Mouse (Mus musculus): ENCODE results near the gene Dscam. TPM values are rescaled to one million over a fixed set of nuclear protein-coding genes. Genes with fewer than 3 reads are reported as not detected.

The Dscam gene
- total RNA-seq, 2 experiments from 2014 or later, result 0.15 TPM; not detected in 1

DNA sequence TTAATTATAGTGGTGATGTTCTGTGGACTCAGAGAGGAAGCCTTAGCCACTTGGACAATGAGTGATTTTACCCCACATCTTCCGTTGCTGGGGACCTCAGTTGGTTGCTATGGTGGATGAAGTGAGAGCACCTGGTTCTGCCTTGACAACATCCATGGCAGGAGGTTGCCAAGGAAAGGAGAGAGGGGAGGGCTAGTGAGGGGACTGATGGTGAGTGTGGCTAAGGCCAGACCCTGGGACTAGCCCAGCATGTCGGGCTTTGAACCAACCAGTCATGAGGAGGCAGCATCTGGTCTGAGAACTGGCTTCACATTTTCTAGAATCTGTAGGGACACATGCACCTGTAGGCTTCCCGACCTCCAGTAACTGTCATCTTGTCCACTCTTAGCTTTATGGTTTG lies 439.7 kb downstream of the Dscam start:
- no peak for ATAC-seq (replicated peaks; ENCODE audit: poor library complexity)

DNA sequence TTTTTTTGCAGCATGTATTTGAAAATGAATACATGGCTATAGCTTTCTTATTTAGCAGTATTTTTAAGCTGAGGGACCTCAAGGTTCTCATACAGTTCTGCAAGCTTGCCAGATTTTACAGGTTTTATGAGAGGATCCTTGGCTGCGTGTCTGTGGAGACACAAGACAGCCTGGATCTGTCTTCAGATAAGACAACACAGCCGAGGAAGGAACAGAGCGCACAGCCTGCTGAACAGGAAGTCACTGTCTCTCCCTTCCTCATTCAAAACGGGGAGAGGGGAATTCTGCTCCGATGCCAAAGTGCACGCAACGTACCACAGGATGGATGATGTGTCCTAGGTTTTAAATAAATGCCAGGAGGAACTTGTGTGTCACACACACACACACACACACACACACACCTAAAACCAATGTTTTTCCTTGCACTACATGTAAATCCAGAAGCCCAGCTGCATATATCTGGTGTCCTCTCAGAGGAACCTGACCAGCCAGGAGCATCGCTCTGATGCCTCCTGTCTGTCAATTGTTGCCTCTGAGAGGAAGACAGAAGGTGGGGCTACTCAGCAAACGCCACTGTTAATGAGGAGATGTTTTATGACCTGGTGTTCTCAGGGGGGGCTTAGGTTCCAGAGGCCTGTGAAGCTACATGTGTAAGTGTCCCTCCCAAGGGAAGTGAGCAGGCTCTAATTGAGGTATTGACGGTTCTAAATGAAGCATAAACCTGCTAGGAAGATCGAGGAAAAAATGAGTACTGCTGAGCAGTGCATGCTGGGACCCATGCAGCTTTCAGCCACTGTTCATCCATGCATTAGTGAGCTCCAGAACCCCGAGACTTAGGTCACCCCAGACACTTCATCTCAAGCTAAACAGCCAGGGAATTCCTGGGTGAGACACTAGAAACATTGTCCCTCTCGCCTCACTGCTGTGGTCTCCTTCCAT lies 442.4 kb downstream of the Dscam start:
- ATAC-seq (replicated peaks; ENCODE audit: poor library complexity), result no peak

DNA sequence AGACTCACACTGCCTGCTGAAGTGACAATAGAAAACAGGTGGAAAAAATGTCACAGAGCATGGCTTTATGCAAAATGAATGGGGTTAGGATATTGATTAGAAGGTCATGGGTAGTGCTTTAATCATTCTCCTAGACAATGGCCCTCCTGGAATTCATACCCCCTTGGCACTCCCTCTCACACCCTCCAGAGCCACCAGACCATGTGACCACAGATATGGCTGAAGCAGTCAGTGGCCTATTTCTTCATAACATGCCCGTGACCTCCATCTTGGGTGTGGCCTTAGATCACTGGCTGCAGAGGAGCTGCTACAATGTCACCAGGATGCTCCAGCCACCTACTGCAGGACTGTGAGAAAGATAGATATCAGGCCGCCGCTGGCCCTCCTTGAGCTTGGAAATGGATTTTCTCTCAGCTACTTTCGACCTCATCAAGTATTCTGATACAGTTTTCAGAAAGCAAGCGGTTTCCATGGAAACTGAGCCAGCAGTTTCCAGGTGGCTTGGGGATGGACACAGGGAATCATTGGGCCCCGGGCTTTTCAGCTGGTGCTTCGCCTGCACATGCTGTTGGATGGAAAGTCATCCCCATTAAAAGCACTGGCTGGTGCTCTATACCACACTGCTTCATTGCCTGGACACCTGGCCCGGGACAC lies 445.4 kb downstream of the Dscam start:
- no peak for ATAC-seq (replicated peaks; ENCODE audit: poor library complexity)

DNA sequence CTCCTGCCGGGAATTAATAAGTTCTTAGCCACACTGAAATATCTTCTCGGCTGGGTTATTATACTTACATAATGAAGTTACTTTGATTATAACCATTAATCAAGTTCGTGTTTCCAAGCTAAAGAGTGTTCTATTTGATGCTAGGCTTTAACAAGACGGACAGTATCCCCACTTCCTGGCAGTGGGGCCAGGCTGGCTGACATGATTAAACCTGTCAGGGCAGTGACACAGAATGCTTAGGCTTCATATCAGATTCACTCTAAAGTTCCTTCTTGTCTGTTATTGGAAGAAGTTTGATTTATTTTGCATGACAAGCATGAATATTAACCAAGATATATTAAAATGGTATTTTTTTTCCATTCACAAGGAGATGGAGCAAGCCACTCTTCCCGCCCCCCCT lies 446.0 kb downstream of the Dscam start:
- ATAC-seq (replicated peaks; ENCODE audit: poor library complexity), result no peak

DNA sequence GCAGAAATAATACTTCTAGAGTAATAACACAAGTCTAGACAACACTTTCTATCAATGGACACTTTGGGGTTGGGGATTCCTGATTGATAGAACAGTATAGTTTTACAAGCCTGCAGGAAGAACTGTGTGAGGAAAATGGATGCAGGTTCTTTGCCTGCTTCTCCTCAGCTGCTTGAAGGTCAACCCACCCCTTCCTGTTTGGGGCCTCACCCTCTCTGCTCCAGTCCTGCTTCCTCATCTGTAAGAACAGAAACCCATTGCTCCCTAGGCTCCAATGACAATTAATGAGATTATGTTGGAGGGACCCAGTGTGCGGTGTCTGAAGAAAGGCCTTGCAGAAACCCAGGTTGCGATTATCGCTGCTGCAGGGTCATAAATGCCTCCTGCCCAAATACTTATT lies 446.4 kb downstream of the Dscam start:
- peak; percentile 60 for ATAC-seq (replicated peaks; ENCODE audit: poor library complexity)

DNA sequence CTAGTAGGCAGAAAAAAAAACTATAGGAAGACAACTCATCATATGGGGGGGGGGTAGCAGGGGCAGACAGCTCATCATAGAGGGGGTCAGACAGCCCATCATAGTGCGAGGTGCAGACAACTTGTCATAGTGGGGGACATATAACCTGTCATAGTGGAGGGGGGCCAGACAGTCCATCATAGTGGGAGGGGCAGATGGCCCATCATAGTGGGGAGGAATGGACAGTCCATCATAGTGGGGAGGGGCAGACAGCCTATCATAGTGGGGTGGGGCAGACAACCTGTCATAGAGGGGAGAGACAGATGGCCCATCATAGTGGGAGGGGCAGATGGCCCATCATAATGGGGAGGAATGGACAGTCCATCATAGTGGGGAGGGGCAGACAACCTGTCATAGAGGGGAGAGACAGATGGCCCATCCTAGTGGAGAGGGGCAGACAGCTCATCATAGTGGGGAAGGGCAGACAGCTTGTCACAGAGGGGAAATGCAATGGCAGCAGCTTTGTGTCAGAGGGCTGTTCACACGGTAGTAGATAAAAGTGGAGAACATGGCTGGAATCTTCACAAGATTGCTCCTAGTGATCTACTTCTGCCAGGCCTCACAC lies 447.4 kb downstream of the Dscam start:
- ATAC-seq (replicated peaks; ENCODE audit: poor library complexity), result no peak

DNA sequence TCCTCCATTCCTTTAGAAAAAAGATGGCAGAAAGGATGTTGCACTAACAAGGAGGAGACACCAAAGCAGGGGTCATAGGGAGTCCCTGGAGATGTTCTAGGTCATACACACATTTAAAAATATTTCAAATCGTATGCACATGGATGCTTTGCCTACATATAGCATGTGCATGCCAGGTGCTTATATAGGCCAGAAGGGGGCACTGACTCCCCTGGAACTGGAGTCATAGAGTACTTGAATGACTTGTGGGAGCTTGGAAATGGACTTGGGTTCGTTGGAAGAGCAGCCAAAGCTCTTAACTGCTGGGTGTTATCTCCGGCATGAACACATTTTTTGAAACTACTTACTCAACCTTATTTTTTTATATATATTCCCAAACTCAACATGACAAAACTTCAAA lies 448.4 kb downstream of the Dscam start:
- ATAC-seq (replicated peaks; ENCODE audit: poor library complexity), result peak; percentile 71

DNA sequence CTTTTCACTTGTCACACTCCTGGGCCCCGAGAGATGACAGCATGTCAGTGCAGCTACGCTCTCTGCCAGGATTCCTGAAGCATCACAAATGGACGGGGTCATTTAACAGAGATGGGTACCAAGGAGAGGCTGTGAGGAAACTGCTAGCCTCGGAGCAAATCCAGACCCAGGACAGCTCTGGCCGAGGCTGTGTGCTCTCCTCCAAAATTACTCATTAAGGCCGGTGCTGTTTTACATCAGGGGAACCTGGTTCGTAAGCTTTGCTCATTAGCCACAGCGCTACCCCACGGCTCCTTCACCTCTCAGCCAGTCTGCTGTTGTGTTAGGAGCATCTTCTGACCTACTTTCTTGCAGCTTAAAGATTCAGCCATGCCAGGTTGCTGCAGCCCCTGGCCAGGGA lies 449.3 kb downstream of the Dscam start:
- ATAC-seq (replicated peaks; ENCODE audit: poor library complexity), result no peak

DNA sequence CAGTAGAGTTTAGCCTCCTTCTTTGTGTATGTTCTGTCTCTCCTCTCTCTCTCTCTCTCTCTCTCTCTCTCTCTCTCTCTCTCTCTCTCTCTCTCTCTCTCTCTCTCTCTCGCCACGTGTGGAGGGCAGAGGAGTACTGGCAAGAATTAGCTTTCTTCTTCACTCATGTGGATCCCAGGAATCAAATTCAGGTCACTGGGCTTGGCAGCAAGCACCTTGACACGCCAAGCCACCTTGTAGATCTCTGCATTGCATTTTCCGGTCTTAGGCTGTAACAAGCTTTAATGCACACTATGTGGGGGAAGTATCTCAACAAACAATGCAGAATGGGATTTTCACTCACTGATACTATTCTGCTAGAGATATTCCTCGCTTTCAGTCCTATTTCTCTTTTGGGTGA lies 449.9 kb downstream of the Dscam start:
- no peak for ATAC-seq (replicated peaks; ENCODE audit: poor library complexity)

DNA sequence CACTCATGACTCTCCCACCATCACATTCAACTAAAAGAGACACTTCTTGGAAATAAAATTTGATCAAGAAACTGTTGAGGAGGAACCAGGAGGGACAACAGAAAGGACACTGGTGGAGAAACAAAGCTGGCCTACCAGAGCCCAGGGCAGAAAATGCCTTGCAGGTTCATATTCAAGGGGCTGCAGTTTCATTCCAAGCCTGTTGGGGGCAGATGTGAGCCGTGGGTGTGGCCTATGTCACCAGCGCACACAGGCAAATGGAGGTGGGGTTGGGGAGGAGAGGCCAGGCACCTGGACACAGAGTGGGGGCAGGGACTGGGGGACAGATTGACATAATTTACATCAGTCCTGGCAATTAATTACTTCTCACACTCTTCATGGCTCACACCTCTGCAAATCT lies 452.3 kb downstream of the Dscam start:
- ATAC-seq (replicated peaks; ENCODE audit: poor library complexity), result peak; percentile 90

DNA sequence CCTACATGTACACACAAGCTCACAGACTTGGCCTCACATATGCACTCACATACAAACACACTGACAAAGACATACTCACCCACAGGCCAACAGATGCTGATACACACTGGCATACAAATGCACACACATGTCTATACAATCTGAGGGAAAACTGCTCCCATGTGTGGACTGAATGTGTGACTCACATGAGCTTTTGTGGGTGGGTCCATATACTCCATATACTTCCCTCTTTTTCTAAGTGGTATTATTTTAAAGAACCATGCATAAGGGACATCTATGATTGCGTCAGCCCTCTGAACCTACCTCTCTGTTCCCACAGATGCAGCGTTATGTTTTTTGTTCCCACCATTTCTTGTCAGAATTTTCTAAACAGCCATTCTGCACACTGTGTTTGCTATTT lies 453.9 kb downstream of the Dscam start:
- ATAC-seq (replicated peaks; ENCODE audit: poor library complexity), result peak; percentile 47

DNA sequence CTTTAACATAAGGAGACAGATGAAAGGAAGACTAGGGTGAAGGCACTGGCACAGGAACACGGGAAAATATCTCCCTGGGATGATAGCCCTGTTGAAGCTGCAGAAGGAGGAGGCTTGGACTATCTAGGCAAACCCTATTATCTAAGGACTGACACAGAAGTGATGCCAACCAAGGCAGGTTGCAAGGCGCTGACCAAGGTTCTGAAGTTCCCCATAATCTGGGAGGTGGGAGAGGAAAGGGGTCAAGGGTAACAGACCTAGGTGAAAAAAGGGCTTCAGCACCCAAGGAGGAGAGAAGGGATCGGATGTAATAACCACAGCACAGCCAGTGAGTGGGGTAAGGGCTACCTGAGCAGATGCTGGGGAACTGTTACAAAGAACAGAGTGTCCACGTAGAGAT lies 458.6 kb downstream of the Dscam start:
- peak; percentile 50; the same call in 1 of the 2 replicates for ATAC-seq (replicated peaks; ENCODE audit: poor library complexity)

DNA sequence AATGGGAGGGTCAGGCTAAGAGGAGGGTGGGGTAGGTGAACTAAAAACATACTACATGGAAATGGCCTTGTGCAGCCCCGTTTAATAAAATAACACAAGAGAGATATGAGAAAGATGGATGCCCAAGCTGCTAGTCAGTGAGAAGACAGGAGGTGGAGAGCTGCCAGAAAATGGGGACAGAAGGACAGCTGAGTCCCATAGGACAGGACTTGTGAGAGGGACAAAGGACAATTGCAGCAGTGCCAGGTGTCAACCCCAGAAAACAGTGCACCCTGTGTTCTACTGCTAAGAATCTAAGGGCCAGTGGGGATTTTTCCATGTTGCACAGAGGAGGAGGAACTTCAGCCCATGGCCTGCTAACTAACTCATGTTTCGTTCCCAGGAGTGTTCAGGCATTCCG lies 470.0 kb downstream of the Dscam start:
- no peak for ATAC-seq (replicated peaks; ENCODE audit: poor library complexity)

DNA sequence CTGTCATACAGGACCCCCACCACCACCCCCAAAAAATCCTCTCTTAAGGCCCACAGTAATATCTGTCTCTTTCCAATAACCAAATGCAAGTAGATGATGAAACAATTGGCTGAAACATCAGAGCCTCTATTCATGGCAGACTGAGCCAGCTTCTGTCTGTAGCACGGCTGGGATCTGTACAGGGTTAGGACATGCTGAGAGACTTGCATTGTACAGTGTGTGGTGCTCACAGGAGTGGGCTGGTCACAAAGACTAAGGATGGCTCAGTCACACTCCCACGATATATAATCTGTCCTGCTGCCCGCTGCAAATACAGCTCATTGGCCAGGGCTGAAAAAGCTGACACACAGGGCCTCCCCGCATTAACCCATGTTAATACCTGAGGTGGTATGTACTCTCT lies 474.7 kb downstream of the Dscam start:
- ATAC-seq (replicated peaks; ENCODE audit: poor library complexity), result no peak

DNA sequence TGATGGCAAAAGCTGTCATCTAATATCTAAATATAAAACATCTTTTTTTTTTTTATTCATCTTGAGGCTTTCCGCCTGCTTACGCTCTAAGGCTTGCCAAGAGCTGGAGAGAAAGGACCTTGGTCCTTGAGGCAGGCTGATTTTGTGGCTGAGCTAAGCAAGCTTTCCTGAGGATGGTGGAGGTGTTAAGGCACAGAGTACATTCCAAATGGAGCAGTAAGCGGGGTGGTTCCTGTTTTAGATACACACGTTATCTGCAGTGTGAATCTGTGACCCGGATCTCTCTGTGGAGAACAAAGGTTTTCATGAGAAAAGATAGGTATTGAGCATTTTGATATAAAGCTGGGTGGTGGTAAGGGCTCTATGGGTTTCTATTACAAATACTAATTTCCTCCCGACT lies 479.0 kb downstream of the Dscam start:
- no peak for ATAC-seq (replicated peaks; ENCODE audit: poor library complexity)

DNA sequence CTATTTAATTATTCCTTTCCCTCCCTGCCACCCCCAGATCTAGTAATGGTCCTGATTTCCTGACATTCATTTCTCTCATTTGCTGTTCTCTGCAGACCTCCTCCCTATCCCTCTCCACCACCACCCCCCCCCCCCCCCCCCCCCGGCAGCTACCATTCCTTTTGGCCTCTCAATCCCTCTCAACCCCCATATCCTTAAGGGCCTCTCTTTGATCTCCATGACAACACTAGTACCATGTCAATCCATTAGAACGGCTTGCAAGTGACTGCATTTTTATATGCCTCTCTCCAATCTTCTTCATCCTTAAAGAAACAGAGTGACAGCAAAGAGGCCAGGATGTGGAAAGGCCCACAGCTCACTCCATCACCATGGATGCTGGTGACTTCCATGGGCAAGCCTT lies 480.5 kb downstream of the Dscam start:
- ATAC-seq (replicated peaks; ENCODE audit: poor library complexity), result no peak

DNA sequence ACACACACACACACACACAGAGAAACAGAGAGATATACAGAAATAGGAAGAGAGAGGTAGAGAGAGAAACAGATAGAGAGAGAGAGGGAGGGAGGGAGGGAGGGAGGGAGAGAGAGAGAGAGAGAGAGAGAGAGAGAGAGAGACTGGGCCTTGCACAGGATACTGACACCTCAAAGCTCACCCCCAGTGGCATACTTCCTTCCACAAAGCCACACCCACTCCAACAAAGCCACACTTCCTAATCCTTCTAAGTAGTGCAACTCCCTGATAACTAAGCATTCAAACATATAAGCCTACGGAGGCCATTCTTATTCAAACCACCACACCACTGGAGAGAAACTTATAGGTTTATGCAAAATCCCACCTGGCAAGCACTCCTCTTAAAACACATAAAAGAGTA lies 481.1 kb downstream of the Dscam start:
- peak; percentile 63 for ATAC-seq (replicated peaks; ENCODE audit: poor library complexity)

DNA sequence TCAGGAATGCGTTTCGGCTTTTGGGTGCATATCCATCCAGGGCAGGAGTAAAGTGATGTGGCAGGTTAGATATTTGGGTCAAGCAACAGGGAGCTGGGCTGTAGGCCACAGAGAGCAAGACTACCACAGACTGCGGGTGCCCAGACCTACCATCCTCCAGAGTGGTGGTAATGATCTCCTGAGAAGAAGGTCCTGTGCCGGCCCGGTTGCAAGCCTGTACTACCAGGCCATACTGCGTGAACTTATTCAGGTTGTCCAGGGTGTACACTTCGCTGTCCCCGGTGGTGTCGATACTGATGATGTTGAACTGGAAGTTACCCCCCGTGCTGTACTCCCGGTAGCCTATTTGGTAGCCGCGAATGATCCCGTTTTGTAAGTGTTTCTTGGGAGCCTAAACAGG lies 485.5 kb downstream of the Dscam start:
- no peak for ATAC-seq (replicated peaks; ENCODE audit: poor library complexity)

DNA sequence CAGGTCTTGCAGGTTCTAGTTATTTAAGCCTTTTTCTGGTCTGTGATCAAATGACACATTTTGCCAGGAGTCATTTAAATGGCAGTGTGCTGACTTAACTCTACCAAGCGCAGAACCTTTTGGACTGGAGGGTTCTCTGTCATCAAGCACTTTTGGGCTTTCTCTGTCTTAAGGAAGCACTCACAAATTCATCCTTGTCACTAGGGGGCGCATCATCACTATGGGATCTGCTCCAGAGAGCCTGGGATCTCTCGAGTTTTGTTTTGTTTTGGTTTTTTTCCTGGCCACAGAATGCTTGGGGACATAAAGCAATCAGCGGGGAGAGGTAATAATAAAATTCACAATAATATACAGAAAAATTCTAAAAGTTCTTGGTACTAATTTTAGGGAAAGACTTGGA lies 486.0 kb downstream of the Dscam start:
- ATAC-seq (replicated peaks; ENCODE audit: poor library complexity), result 0 out of 2 replicates have a peak, but pooled peaks have one; percentile 43

DNA sequence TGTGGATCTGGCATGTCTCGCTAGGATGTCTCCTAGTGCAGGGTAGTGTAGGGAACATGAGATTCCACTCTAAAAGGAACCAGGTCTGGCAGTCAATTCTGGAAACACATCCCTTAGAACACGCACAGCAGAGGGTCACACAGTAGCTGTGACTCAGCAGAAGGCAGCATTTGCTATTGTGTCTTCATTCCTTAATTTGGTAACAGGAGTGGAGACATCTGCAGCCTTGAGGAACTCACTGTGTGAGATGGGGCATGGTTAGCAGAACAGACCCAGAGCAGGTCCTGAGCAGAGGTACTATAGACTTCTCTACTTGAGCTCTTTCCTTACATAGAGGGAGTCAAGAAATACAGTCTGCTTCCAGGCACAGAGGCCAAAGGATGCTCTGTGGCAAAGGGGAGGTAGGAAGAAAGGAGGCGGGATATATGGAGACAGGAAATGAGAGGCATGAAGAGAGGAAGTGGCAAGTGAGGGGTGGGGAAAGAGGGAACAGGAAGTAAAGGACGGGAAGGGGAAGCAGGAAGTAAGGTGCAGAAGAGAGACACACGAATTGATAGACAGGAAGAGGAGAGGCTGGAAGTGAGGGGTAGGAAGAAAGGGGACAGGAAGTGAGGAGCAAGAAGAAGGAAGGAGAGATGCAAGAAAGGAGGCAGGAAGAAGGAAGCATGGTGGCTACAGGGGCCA lies 488.1 kb downstream of the Dscam start:
- peak; percentile 77 for ATAC-seq (replicated peaks; ENCODE audit: poor library complexity)

DNA sequence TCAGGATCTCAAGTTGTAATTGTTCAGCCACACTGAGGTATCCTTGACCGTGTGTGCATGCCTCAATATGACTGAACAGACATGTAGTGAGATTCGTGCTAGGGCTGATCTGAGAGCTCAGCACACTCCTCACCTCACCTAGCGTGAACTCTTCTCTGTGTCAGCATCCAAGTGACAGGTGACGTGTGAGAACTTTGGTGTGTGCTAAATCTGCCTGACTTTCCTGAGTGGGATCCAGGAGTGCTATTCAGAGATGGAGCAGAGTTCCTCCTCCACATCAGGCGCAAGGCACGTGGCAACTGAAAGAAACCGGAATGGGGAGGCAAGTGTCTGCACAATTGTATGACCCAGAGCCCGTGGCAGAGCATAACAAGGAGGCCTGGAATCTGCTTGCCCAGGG lies 490.6 kb downstream of the Dscam start:
- ATAC-seq (replicated peaks; ENCODE audit: poor library complexity), result no peak

Data from megakaryocyte progenitor cell, adult 5-6 weeks (primary cell).